Mouse (Mus musculus): ENCODE results near the gene Ptchd3. TPM values are rescaled to one million over a fixed set of nuclear protein-coding genes. Genes with fewer than 3 reads are reported as not detected.
A peak's percentile ranks its signal among the peaks of the same experiment; 100 is the strongest.

Gene Ptchd3
- polyA plus RNA-seq, 1 experiment from 2014 or later, result not detected

GRCm38 (mm10) chr11:121845923-121846322 is 15.9 kb downstream of the Ptchd3 start:
- H3K27me3 ChIP-seq (replicated peaks; ENCODE audit: control insufficient read depth, insufficient read depth, low read length), result no peaks in the 10 kb centered on the region
- no peaks in the 10 kb centered on the region for H3K4me1 ChIP-seq (replicated peaks; ENCODE audit: control insufficient read depth, insufficient read depth, low read length)
- H3K9ac ChIP-seq (ENCODE audit: low read depth, low read length), result no peak overlapping the region
- H3K27ac ChIP-seq (ENCODE audit: low read depth, low read length), result no peak overlapping the region
- DNase-seq (ENCODE audit: low spot score) (no peak), ATAC-seq (replicated peaks; ENCODE audit: low FRiP score) (no peak)
- no peaks in the 10 kb centered on the region for H3K36me3 ChIP-seq (ENCODE audit: control insufficient read depth, insufficient read depth, low read length)
- 37% methylated on average over 2 of the region's 2 CpGs for WGBS
- no peaks in the 10 kb centered on the region for H3K9me3 ChIP-seq (ENCODE audit: control insufficient read depth, low read length)
- no peak overlapping the region for H3K4me2 ChIP-seq
- H3K4me3 ChIP-seq (ENCODE audit: low read depth, low read length), result no peak overlapping the region

- Histone ChIP-seq H3K9ac (ENCODE audit: low read depth, low read length) (peak overlapping the region; percentile 44; the same call in 1 of the 2 replicates), H3K27ac (ENCODE audit: low read depth, low read length) (no peak overlapping the region), H3K27me3 (replicated peaks; ENCODE audit: control insufficient read depth, insufficient read depth, low read length) (no peaks in the 10 kb centered on the region), H3K36me3 (ENCODE audit: control insufficient read depth, insufficient read depth, low read length) (no peaks in the 10 kb centered on the region), H3K4me1 (replicated peaks; ENCODE audit: control insufficient read depth, insufficient read depth, low read length) (no peaks in the 10 kb centered on the region), H3K9me3 (ENCODE audit: control insufficient read depth, low read length) (no peaks in the 10 kb centered on the region), H3K4me3 (ENCODE audit: low read depth, low read length) (peak overlapping the region; percentile 55), H3K4me2 (peak overlapping the region; percentile 72)
- under 1% methylated on average over 11 of the region's 11 CpGs for WGBS
- peak; percentile 98 for ATAC-seq (replicated peaks; ENCODE audit: low FRiP score)
- peak; percentile 68 for DNase-seq (ENCODE audit: low spot score)
Observed at GRCm38 (mm10) chr11:121847790-121848299, 17.8 kb downstream of the Ptchd3 start.

Other genes with a start within 250 kb of the Ptchd3 start
- gene B3gntl1, start 157.1 kb upstream of the Ptchd3 start, polyA plus RNA-seq (2014; fragmentation: Nextera tagmentation; extraction: Ambion mirVana), result 3.6 and 5.9 TPM in 2 replicates
- 4.5 and 4.7 TPM in 2 replicates for gene Metrnl, start 128.7 kb upstream of the Ptchd3 start, polyA plus RNA-seq (2014; fragmentation: Nextera tagmentation; extraction: Ambion mirVana)

All from liver, embryonic 11.5 days (tissue).